Mouse (Mus musculus): ENCODE results near the gene Hecw2.

DNA sequence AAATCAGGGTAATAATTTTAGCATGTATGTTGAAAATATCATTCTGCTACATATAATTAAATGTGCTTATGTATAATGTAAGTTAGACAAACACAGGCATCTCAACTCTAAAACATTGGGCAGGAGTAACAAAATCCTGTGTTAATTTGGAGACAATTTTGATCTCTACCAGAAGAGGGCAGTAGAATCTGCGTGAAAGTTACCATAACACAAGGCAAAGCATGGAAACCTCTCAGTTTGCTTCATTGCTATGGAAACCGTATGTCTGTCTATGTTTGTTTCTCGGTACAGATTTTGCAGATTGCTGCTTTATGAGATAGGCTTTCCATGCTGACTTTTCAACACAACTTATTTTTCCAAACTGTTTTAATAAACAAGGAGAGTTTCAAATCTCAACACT lies 285.9 kb downstream of the Hecw2 start:
- TF ChIP-seq CTCF (IDR thresholded peaks at IDR 0.05; ENCODE audit: borderline replicate concordance, insufficient read depth, low read length) (no peak), POLR2A (IDR thresholded peaks at IDR 0.05; ENCODE audit: low read depth, low read length) (no peak)
